Mouse (Mus musculus) MEL (cell line): ENCODE measurements at regions not wholly inside any gene's neighbourhood (a gene's known extent, or its start where the extent isn't known, plus 50 kb on each side); places are given as distances from the start of the nearest gene placed in this dataset.

Source experiments
- CTCF ChIP-seq, 3 experiments: IDR thresholded peaks in 2 of 3; conservative IDR thresholded peaks in 1 of 3; 2 replicates each; pipeline ENCODE4 v1.5.1; 2011 to 2012; ENCODE audit warnings: low read length in 3 of 3, low read depth in 2 of 3, mild to moderate bottlenecking in 2 of 3, improper control_type of control experiment in 1 of 3, inconsistent platforms in 1 of 3, mixed read lengths in 1 of 3, moderate library complexity in 1 of 3; ENCODE audit not compliant: control insufficient read depth in 1 of 3, insufficient read depth in 1 of 3, poor library complexity in 1 of 3, severe bottlenecking in 1 of 3
- GABPA ChIP-seq: IDR thresholded peaks from 2 replicates; pipeline ENCODE4 v1.6.1; 2012; ENCODE audit warnings: low read depth, mild to moderate bottlenecking, inconsistent platforms, low read length, improper control_type of control experiment, moderate library complexity
- KAT2A ChIP-seq: conservative IDR thresholded peaks from 2 replicates; pipeline ENCODE4 v1.6.1; 2012; ENCODE audit warnings: low read depth, low read length, improper control_type of control experiment, inconsistent platforms
- NRF1 ChIP-seq: IDR thresholded peaks from 2 replicates; pipeline ENCODE4 v1.6.1; 2014; ENCODE audit warnings: low read depth, mild to moderate bottlenecking, inconsistent platforms, low read length, improper control_type of control experiment, moderate library complexity; ENCODE audit not compliant: poor library complexity, insufficient read depth, severe bottlenecking
- POLR2A ChIP-seq, 2 experiments: IDR thresholded peaks; 2 replicates each; pipeline ENCODE4 v1.6.1; 2011 to 2012; ENCODE audit warnings: low read length in 2 of 2, mild to moderate bottlenecking in 2 of 2, control low read depth in 1 of 2, improper control_type of control experiment in 1 of 2, low read depth in 1 of 2, moderate library complexity in 1 of 2; ENCODE audit not compliant: control insufficient read depth in 1 of 2, insufficient read depth in 1 of 2, poor library complexity in 1 of 2
- POLR2AphosphoS5 ChIP-seq: IDR thresholded peaks from 2 replicates; pipeline ENCODE4 v1.6.1; 2012; ENCODE audit warnings: low read depth, borderline replicate concordance, mild to moderate bottlenecking, inconsistent platforms, low read length, moderate library complexity, mixed read lengths
- UBTF ChIP-seq: IDR thresholded peaks from 2 replicates; pipeline ENCODE4 v1.6.1; 2012; ENCODE audit warnings: low read depth, mild to moderate bottlenecking, inconsistent platforms, low read length, improper control_type of control experiment, moderate library complexity, borderline replicate concordance; ENCODE audit not compliant: insufficient read depth

DNA sequence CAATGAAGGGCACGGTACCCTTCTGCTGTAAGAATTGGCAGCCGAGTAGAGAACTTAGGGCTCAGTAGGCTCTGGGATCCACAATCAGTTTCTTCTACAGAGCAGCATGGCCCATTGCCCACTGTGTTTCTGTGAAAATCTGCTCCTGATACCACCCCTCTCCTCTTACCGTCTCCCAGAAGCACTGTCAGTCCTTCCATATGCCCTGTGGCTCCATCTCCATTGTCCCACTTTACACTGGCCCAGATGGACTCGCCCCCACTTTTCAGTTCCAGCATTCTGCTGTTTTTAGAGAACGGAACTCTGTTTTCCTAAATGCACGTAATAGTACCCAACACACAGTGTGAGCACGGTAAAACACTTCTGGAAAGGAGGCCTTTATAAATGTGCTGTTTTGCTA lies 129.6 kb upstream of the Gm17728 start:
- TF ChIP-seq KAT2A (no peak), CTCF (IDR thresholded peaks at IDR 0.05 in 2 of 3, conservative IDR thresholded peaks at IDR 0.05 in 1 of 3; ENCODE audit: control insufficient read depth in 1 of 3, insufficient read depth in 1 of 3, low read depth in 2 of 3, low read length in 3 of 3, poor library complexity in 1 of 3, severe bottlenecking in 1 of 3) (no peak), UBTF (no peak), POLR2AphosphoS5 (no peak), GABPA (no peak), POLR2A (IDR thresholded peaks at IDR 0.05; ENCODE audit: control insufficient read depth in 1 of 2, insufficient read depth in 1 of 2, low read depth in 1 of 2, low read length in 2 of 2, poor library complexity in 1 of 2) (no peak), NRF1 (no peak)
